Mouse (Mus musculus) midbrain, embryonic 16.5 days (tissue): ENCODE measurements around the gene Agpat1. TPM values are rescaled to one million over a fixed set of nuclear protein-coding genes. Genes with fewer than 3 reads are reported as not detected.
A peak's percentile ranks its signal among the peaks of the same experiment; 100 is the strongest.

Experiments used
- ATAC-seq: fragments of 200-750 bp; cut with Nextera tagmentation; 2 replicates; pipeline ENCODE4 v1.8.0; 2017; ENCODE audit warnings: moderate TSS enrichment
- H3K27ac ChIP-seq: fragments of 300-500 bp; sonication (generic); 2 replicates; pipeline ENCODE4 v1.5.1; 2014; ENCODE audit warnings: mild to moderate bottlenecking, low read length, mixed read lengths
- H3K27me3 ChIP-seq: fragments of 300-500 bp; sonication (generic); 2 replicates; pipeline ENCODE4 v1.6.1; 2014; ENCODE audit warnings: low read depth, low read length, mixed read lengths; ENCODE audit not compliant: control insufficient read depth, insufficient read depth
- H3K36me3 ChIP-seq: fragments of 300-500 bp; sonication (generic); 2 replicates; pipeline ENCODE4 v1.6.1; 2014; ENCODE audit warnings: mild to moderate bottlenecking, low read length, moderate library complexity, mixed read lengths; ENCODE audit not compliant: control insufficient read depth, insufficient read depth
- H3K4me1 ChIP-seq: fragments of 300-500 bp; sonication (generic); 2 replicates; pipeline ENCODE4 v1.6.1; 2014; ENCODE audit warnings: mild to moderate bottlenecking, low read length, mixed read lengths; ENCODE audit not compliant: control insufficient read depth, insufficient read depth
- H3K4me2 ChIP-seq: fragments of 300-500 bp; sonication (generic); 2 replicates; pipeline ENCODE4 v1.6.1; 2014; ENCODE audit warnings: mild to moderate bottlenecking, low read length, mixed read lengths
- H3K4me3 ChIP-seq: fragments of 300-500 bp; sonication (generic); 2 replicates; pipeline ENCODE4 v1.5.1; 2014; ENCODE audit warnings: low read depth, mild to moderate bottlenecking, low read length, moderate library complexity, mixed read lengths
- H3K9ac ChIP-seq: fragments of 300-500 bp; sonication (generic); 2 replicates; pipeline ENCODE4 v1.6.1; 2014; ENCODE audit warnings: low read depth, low read length, mixed read lengths
- H3K9me3 ChIP-seq: fragments of 300-500 bp; sonication (generic); replicated peaks from 2 replicates; pipeline ENCODE4 v1.6.1; 2014; ENCODE audit warnings: mild to moderate bottlenecking, low read length, mixed read lengths; ENCODE audit not compliant: control insufficient read depth, poor library complexity, severe bottlenecking
- WGBS: fragments of 180-500 bp; shearing (Covaris S2); extraction: QIAGEN DNeasy Blood & Tissue Kit; methylation state at CpG from one replicate; pipeline ENCODE4 v1.1.7; 2014; 5-methylcytosine and 5-hydroxymethylcytosine counted together
- polyA plus RNA-seq: library from polyadenylated mRNA; unstranded; fragments of >200 nt; fragmentation: Nextera tagmentation; extraction: Ambion mirVana; gene quantifications from 2 replicates; pipeline ENCODE4 v1.2.1, GENCODE M21; 2015

The Agpat1 gene
- polyA plus RNA-seq, 1 experiment from 2014 or later = 118 TPM

DNA sequence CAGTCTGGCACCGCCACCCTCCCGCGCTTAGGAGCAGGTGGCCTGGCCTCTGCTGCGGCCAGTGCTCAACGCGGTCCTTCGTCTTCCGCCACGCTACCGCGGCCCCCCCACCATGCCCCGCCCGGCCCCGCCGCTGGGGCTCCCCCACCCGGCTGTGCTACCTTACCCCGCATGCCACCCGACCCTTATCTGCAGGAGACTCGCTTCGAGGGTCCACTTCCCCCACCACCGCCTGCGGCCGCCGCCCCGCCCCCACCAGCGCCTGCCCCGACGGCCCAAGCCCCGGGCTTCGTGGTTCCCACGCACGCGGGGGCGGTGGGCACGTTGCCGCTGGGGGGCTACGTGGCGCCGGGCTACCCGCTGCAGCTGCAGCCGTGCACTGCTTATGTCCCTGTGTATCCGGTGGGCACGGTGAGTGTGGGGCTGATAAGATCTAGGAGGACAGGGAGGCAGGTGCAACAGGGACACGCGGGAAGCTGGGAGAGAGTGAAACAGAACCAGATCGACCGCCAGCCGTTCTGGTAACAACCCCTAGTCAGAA is 26.8 kb downstream of the Agpat1 start:
- Histone ChIP-seq H3K4me3 (peak overlapping the region; percentile 73), H3K27me3 (peaks cover 4% of the 10 kb centered on the region; the same call in 1 of the 2 replicates), H3K9ac (peak overlapping the region; percentile 78), H3K4me2 (peak overlapping the region; percentile 92), H3K27ac (no peak overlapping the region), H3K4me1 (peaks cover 44% of the 10 kb centered on the region), H3K36me3 (no peaks in the 10 kb centered on the region), H3K9me3 (no peaks in the 10 kb centered on the region)
- 1% methylated on average over 47 of the region's 48 CpGs for WGBS
- ATAC-seq = no peak

DNA sequence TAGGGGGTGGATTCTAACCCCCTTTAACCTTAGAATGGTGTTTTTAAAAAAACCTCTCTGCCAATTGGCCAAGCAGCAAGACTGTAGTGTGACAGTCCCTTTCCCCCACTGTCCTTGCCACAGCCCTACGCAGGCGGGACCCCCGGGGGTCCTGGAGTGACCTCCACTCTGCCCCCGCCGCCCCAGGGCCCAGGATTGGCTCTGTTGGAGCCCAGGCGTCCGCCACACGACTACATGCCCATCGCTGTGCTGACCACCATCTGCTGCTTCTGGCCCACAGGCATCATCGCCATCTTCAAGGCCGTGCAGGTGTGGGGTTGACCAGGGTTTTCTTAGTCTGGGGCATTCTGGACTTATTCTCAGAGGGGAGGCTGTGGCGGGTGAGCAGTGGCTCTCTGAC is 27.6 kb downstream of the Agpat1 start:
- Histone ChIP-seq H3K4me3 (peak overlapping the region; percentile 73), H3K4me1 (peaks cover 37% of the 10 kb centered on the region), H3K36me3 (no peaks in the 10 kb centered on the region), H3K27me3 (peaks cover 4% of the 10 kb centered on the region; the same call in 1 of the 2 replicates), H3K9me3 (no peaks in the 10 kb centered on the region), H3K4me2 (peak overlapping the region; percentile 92), H3K9ac (peak overlapping the region; percentile 78), H3K27ac (no peak overlapping the region)
- no peak for ATAC-seq
- 8% methylated on average over 12 of the region's 12 CpGs for WGBS

GRCm38 (mm10) chr17:34632261-34632691 is 28.2 kb downstream of the Agpat1 start:
- Histone ChIP-seq H3K4me1 (peaks cover 37% of the 10 kb centered on the region), H3K27me3 (peaks cover 4% of the 10 kb centered on the region; the same call in 1 of the 2 replicates)
- WGBS = 2% methylated on average over 26 of the region's 26 CpGs

DNA sequence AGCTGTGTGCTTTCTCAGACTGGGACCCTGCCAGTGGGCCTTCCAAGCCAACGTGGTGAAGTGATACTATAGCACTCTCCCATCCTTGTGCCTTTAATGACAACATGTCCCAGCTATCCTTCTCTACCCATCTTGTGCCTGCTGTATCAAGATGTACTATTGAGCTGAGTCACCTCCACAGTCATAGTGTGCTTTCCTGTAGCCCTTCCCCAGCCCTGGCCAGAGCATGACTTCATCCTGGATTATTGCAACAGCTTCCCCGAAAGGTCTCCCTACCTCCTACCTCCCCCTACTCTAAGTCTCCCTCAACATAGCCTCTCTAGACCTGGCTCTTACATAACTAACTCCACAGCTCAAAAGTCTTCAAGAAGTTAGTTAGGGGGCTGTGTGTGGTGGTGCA is 31.6 kb downstream of the Agpat1 start:
- H3K4me2 ChIP-seq = no peak overlapping the region
- no peak overlapping the region for H3K4me3 ChIP-seq
- peaks cover 6% of the 10 kb centered on the region; the same call in 1 of the 2 replicates for H3K27me3 ChIP-seq
- 82% methylated on average over 2 of the region's 2 CpGs for WGBS
- no peaks in the 10 kb centered on the region for H3K9me3 ChIP-seq
- H3K9ac ChIP-seq = no peak overlapping the region
- peaks cover 13% of the 10 kb centered on the region for H3K4me1 ChIP-seq
- no peak for ATAC-seq
- H3K27ac ChIP-seq = no peak overlapping the region
- H3K36me3 ChIP-seq = no peaks in the 10 kb centered on the region

More at GRCm38 (mm10) chr17:34632261-34632691, 28.2 kb downstream of the Agpat1 start:
- no peak for ATAC-seq
- H3K4me3 ChIP-seq = peak overlapping the region; percentile 73
- peak overlapping the region; percentile 78 for H3K9ac ChIP-seq
- no peak overlapping the region for H3K27ac ChIP-seq
- H3K36me3 ChIP-seq = no peaks in the 10 kb centered on the region
- peak overlapping the region; percentile 92 for H3K4me2 ChIP-seq
- H3K9me3 ChIP-seq = no peaks in the 10 kb centered on the region

GRCm38 (mm10) chr17:34637459-34637858 is 33.4 kb downstream of the Agpat1 start:
- Histone ChIP-seq H3K36me3 (no peaks in the 10 kb centered on the region), H3K27me3 (peaks cover 4% of the 10 kb centered on the region; the same call in 1 of the 2 replicates), H3K9ac (no peak overlapping the region), H3K4me1 (no peaks in the 10 kb centered on the region), H3K27ac (no peak overlapping the region), H3K4me3 (no peak overlapping the region), H3K9me3 (no peaks in the 10 kb centered on the region), H3K4me2 (no peak overlapping the region)
- no peak for ATAC-seq
- 75% methylated on average over 3 of the region's 3 CpGs for WGBS

- Histone ChIP-seq H3K4me1 (peaks cover 3% of the 10 kb centered on the region; the same call in 1 of the 2 replicates), H3K4me3 (no peak overlapping the region), H3K27me3 (peaks cover 4% of the 10 kb centered on the region; the same call in 1 of the 2 replicates), H3K9ac (0 out of 2 replicates have a peak overlapping the region, but pooled peaks have one; percentile 8), H3K9me3 (no peaks in the 10 kb centered on the region), H3K27ac (no peak overlapping the region), H3K36me3 (no peaks in the 10 kb centered on the region), H3K4me2 (no peak overlapping the region)
- ATAC-seq = no peak
- WGBS = 85% methylated on average over 7 of the region's 7 CpGs
Observed at GRCm38 (mm10) chr17:34639461-34640255, 35.6 kb downstream of the Agpat1 start.

DNA sequence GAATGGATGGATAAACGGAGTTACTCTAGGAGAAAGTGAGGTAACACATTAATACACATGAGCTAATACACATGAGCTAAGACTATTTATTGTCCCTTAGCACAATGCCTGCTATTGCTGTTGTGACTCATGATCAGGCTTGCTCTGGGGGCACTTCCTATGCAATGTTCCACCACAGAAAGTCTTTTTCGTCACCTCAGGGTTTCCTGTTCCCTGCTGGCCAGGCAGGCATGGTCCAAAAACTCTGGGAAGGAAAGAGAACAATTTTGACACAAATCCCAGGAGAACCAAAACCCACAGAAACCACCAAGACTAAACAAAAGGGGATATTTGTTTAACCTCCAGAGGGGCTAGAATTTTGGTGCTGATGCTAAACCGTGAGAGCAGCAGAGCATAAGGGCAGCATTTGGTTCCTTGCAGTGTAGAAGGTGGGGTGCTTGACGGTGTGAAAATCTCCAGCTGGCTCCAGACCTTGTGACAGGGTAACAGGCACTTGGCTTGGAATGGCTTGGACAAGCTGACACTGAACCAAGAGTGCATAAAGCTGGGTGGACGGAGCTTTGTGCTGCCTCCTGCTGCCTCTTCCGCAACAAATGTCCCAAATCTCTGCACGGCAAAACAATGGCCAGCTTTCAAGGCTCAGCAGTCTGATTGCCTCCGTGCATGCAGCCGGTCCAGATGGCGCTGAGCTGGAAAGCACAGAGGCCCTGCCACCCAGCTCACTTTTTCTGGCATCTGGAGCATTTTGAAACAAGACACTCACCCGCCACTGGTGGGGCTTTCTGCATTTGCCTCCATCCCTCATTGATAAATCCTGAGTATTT is 36.9 kb downstream of the Agpat1 start:
- H3K27ac ChIP-seq = peak overlapping the region; percentile 69
- no peaks in the 10 kb centered on the region for H3K36me3 ChIP-seq
- H3K4me3 ChIP-seq = no peak overlapping the region
- H3K27me3 ChIP-seq = peaks cover 2% of the 10 kb centered on the region; the same call in 1 of the 2 replicates
- H3K9me3 ChIP-seq = no peaks in the 10 kb centered on the region
- ATAC-seq = no peak
- H3K4me1 ChIP-seq = peaks cover 11% of the 10 kb centered on the region
- no peak overlapping the region for H3K4me2 ChIP-seq
- WGBS = 10% methylated on average over 11 of the region's 11 CpGs
- H3K9ac ChIP-seq = 0 out of 2 replicates have a peak overlapping the region, but pooled peaks have one; percentile 28

DNA sequence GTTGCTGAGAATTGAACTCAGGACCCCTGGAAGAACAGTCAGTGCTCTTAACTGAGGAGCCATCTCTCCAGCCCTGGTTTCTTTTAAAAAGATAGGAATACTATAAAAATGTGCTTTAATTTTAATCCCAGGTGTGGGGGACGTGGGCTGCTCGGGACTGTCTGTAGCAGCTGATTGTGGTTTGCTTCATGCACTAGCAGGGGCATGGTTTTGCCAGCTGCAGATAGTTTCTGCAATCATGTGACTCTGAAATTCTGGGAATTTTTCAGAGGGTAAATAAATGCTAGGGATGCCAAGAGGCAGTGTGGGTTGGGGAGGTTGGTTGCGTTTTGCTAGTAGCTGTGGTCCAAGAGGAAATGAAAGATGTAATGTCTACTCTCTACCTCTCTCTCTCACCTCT is 37.9 kb downstream of the Agpat1 start:
- no peak overlapping the region for H3K27ac ChIP-seq
- peaks cover 2% of the 10 kb centered on the region; the same call in 1 of the 2 replicates for H3K27me3 ChIP-seq
- no peak overlapping the region for H3K4me2 ChIP-seq
- peaks cover 19% of the 10 kb centered on the region for H3K4me1 ChIP-seq
- 92% methylated on average over 3 of the region's 3 CpGs for WGBS
- H3K9ac ChIP-seq = no peak overlapping the region
- no peak overlapping the region for H3K4me3 ChIP-seq
- H3K9me3 ChIP-seq = no peaks in the 10 kb centered on the region
- ATAC-seq = no peak
- no peaks in the 10 kb centered on the region for H3K36me3 ChIP-seq
